Mouse (Mus musculus) thymus, adult 2 months (tissue): ENCODE results near the gene Bbs4.

Experiments used
- CTCF ChIP-seq: fragments of 200-500 bp; IDR thresholded peaks from 2 replicates; pipeline ENCODE4 v1.5.1; 2012; ENCODE audit warnings: mild to moderate bottlenecking, control low read depth, low read length, moderate library complexity, borderline replicate concordance; ENCODE audit not compliant: control insufficient read depth, poor library complexity, insufficient read depth; ENCODE audit errors: extremely low read depth
- POLR2A ChIP-seq: fragments of 200-500 bp; IDR thresholded peaks from 2 replicates; pipeline ENCODE4 v1.6.1; 2012; ENCODE audit warnings: mild to moderate bottlenecking, low read length, control low read depth, moderate library complexity; ENCODE audit not compliant: control insufficient read depth, poor library complexity, insufficient read depth; ENCODE audit errors: extremely low read depth

DNA sequence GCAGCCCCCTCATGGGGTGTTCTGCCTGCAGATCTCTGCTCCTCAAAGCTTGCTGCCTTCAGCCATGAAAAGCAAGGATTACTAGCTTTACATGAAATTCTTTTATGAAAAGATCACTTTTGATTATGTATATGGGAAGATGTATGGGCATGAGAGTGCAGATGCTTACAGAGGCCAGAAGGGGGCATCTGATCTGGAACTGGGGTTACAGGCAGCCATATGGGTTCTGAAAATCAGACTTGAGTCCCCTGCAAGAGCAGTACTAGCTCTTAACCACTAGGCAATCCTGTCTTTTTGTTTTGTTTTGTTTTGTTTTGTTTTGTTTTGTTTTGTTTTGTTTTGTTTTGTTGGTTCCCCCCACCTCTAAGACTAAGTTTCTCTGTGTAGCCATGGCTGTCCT is 80.1 kb downstream of the Bbs4 start:
- TF ChIP-seq CTCF (no peak), POLR2A (no peak)
